Mouse (Mus musculus) liver, adult 2 months (tissue): ENCODE measurements around the gene Frat2.

Experiments
- CTCF ChIP-seq: fragments of 200-500 bp; IDR thresholded peaks from 2 replicates; pipeline ENCODE4 v1.5.1; 2011; ENCODE audit warnings: low read depth, low read length, control low read depth
- POLR2A ChIP-seq: fragments of 200-500 bp; IDR thresholded peaks from 2 replicates; pipeline ENCODE4 v1.6.1; 2011; ENCODE audit warnings: low read length, control low read depth; ENCODE audit not compliant: insufficient read depth; ENCODE audit errors: extremely low read depth

DNA sequence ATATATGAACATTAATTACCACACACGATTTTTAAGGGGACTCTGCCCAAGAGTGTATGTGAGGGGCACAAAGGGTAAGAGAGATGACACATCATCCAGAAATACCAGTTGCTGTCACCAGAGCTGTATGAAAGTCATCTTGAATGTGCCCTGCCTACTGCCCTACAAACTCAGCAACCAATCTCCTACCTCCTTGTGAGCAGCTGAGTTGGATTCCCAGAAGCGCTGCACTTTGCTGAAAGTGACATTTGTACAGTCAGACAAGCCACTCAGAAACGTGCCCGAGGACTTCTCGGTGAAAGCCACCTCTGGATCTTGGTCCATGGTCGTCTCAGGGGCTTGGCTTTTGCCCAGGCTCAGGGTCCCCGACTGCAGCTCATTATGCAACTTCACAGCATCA, 47.0 kb upstream of the Frat2 start:
- no peak for TF ChIP-seq POLR2A
- no peak for TF ChIP-seq CTCF
